Mouse (Mus musculus) layer of hippocampus, adult 2 months (tissue): Measurements from ENCODE around the gene Pitx1. TPM values are rescaled to one million over a fixed set of nuclear protein-coding genes. Genes with fewer than 3 reads are reported as not detected.
A peak's percentile ranks its signal among the peaks of the same experiment; 100 is the strongest.

Experiments
- DNase-seq, 2 experiments: peaks; one replicate each; pipeline ENCODE4 v3.0.0; 2022; ENCODE audit warnings: low spot score in 2 of 2
- H3K27ac ChIP-seq: fragments of 200-600 bp; 2 replicates; pipeline ENCODE4 v1.8.1; 2022
- H3K4me3 ChIP-seq: fragments of 200-600 bp; 2 replicates; pipeline ENCODE4 v1.8.1; 2022; ENCODE audit warnings: mild to moderate bottlenecking
- CTCF ChIP-seq: fragments of 200-600 bp; conservative IDR thresholded peaks from 2 replicates; pipeline ENCODE4 v1.8.1; 2022; ENCODE audit warnings: antibody characterized with exemption, mild to moderate bottlenecking, moderate library complexity
- total RNA-seq, 2 experiments: library from RNA; stranded (reverse); gene quantifications; 2 replicates each; pipeline ENCODE4 v1.2.3; 2021

The Pitx1 gene
- total RNA-seq, 2 experiments from 2014 or later = not detected

DNA sequence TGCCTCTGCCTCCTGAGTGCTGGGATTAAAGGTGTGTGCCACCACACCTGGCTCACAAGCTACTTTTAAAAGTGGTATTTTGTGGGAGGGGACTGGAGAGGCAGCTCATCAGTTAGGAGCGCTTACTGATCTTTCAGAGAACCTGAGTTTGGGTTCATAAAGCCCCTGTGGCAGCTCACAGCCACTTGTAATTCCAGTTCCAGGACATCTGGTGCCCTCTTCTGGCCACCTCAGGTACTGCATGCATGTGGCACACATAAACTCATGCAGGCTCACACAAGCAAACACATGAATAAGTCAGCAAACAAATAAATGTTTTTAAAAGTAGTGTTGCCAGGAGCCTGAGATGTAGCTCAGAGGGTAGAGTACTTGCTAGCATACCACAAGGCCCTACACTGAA lies 7.7 kb upstream of the Pitx1 start:
- Histone ChIP-seq H3K27ac (no peak overlapping the region), H3K4me3 (no peak overlapping the region)
- peak; percentile 66 for TF ChIP-seq CTCF
- DNase-seq = no peak

DNA sequence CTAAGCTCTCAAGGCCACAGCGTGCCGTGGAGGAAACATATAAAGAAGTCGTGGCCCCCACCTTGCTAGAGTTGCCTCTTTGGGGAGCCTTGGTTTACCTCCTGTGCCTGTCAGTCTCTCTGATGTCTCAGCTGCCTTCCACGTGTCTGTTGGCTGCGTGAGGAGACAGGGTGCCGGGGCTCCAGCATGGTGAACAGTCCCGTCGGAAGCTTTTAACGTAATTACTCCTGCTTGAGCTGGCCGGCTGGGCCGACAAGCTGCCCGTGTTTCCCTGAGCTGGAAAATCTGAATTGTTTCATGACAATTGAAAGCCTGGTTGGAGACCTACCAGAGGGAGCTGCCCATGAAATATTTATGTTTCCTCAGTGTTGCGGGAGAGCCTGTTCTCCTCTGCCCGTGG lies 4.2 kb upstream of the Pitx1 start:
- Histone ChIP-seq H3K4me3 (no peak overlapping the region), H3K27ac (no peak overlapping the region)
- no peak for DNase-seq
- no peak for TF ChIP-seq CTCF

- no peak for TF ChIP-seq CTCF
- no peak overlapping the region for H3K4me3 ChIP-seq
- DNase-seq = no peak
- H3K27ac ChIP-seq = no peak overlapping the region
Measured at GRCm38 (mm10) chr13:55836786-55837780, 1.1 kb upstream of the Pitx1 start.

DNA sequence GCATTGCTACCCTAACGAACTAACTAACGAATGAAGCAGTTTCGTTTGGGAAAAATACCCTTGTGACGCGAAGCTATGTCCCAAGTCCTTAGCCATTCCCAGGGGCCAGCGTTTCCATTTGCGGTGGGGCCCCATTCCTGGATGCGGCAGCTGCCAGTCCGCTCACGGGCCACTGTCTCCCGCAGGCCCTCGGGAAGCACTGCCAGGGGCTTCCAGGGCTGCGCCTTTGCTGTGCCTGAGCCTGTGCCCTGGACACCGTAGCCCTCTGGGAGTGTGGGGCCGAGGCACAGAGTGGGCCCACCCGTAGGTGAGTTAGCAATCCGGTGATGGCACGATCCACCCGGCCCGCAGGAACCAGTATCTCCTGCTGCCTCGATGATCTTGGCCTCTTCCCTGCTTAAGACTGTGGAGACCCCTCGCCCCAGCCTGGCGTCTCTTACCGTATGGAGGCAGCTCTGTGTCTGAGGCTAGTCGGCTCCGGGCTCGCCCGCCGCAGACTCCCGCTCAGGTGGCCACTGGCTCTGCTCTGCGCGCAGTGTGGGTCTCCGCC lies 369 bp downstream of the Pitx1 start:
- no peak for TF ChIP-seq CTCF
- Histone ChIP-seq H3K4me3 (no peak overlapping the region), H3K27ac (no peak overlapping the region)
- DNase-seq = no peak

GRCm38 (mm10) chr13:55834667-55835066 lies 1.3 kb downstream of the Pitx1 start:
- Histone ChIP-seq H3K27ac (no peak overlapping the region), H3K4me3 (no peak overlapping the region)
- no peak for DNase-seq
- no peak for TF ChIP-seq CTCF

DNA sequence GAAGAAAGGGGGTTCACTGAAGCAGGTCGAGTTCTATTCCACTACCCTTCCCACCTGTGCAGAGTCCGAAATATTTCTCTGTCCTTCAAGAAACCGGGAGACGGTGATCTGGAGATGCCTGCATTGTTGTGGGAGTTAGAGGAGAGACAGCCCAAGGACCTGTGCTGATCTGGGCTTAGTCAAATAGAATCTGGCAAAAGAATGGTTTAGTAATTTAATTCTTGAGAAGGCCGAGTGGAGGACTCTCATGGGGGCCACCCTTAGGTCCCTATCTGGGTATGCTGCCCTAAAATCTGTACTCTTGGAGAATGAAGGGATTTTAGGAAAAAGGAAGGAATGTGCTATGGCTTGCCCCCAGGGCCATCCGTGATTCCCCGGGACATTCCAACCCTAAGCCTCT lies 2.1 kb downstream of the Pitx1 start:
- Histone ChIP-seq H3K4me3 (no peak overlapping the region), H3K27ac (no peak overlapping the region)
- no peak for DNase-seq
- TF ChIP-seq CTCF = no peak

DNA sequence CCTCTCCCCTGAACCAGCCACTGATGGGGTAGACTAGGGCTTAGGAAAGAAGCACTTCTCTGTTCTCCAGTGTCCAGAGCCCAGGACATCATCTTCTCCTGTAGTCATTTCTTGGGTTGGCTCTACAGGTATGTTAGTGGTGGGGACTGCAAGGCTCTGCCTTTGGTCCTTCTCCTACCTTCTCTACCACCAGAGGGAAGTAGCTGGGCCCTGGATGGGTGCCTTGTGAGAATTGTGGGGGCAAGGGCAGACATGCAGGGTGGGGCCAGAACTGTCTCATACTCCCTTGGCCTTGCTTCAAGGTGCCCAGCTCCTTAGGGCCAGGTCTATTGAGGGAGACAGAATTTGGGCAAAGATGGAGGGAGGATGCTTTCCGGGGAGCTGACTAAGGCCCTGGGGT lies 3.4 kb downstream of the Pitx1 start:
- Histone ChIP-seq H3K27ac (no peak overlapping the region), H3K4me3 (no peak overlapping the region)
- TF ChIP-seq CTCF = 0 out of 2 replicates have a peak, but pooled peaks have one; percentile 20
- DNase-seq = no peak

DNA sequence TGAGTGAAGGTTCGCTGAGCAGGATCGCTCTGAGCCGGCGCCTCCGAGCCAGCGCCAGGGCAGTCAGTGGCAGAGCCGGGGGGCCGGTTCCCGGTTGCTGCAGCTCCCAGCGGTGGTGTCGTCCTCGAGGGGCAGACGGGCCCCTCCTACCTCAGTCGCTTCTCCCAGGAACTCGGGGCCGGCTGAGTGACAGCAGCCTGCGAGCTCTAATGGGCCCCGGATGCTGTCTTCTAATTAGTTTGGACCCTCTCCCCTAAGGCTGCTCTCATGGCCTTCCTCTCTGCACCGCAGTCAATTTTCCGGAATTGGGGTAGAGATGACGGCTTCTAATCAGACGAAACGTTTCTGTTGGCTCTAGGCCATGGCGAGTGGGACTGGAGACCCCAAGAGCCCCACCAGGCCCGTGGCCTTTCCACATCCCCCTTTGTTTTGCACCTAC lies 4.3 kb downstream of the Pitx1 start:
- Histone ChIP-seq H3K27ac (no peak overlapping the region), H3K4me3 (no peak overlapping the region)
- no peak for DNase-seq
- no peak for TF ChIP-seq CTCF

DNA sequence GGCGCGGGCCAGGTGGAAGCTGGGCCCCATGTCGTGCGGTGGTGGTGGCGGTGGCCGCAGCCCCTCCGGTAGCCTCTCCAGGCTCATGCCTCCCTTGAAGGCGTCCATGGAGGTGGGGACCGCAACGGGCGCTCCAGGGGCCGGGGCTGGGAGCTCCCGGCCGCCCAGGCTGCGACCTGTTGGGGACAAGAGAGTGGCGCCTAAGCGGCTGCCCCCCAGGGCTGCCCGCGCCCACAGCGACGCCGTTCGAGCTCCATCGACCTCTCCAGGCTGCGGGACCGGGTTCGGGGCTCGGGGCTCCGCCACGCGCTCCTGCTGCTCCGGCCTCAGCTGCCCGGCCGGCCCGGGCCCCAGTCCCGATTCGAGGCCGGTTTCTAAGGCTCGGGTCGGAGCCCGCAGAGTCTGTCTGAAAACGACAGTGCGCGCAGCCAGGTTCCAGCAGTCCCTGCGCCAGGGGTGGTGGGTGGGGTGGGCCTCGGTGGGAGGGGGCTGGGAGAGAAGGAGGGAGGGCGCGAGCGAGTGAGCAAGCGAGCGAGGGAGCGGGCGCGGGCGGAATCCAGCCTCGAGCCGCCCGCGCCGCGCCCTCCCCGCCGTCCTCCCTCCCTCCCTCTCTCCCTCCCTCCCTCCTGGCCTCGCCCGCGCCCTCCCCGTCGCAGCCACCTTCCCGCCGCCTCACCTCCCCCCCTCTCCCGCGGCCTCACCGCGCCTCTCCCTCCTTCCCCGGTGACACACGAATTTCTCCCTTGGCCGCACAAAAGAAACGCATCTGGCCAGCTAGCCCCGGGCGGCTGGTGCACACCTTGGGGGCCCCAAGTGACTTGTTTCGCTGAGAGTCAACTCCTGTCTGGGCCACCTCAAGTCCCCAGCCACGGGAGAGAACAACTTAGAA lies 4.9 kb downstream of the Pitx1 start:
- no peak overlapping the region for H3K4me3 ChIP-seq

GRCm38 (mm10) chr13:55830081-55830832 lies 5.7 kb downstream of the Pitx1 start:
- no peak for TF ChIP-seq CTCF
- Histone ChIP-seq H3K4me3 (no peak overlapping the region), H3K27ac (no peak overlapping the region)
- DNase-seq = no peak

More for the DNA sequence above, 4.9 kb downstream of the Pitx1 start:
- DNase-seq = no peak
- TF ChIP-seq CTCF = no peak
- no peak overlapping the region for H3K27ac ChIP-seq

DNA sequence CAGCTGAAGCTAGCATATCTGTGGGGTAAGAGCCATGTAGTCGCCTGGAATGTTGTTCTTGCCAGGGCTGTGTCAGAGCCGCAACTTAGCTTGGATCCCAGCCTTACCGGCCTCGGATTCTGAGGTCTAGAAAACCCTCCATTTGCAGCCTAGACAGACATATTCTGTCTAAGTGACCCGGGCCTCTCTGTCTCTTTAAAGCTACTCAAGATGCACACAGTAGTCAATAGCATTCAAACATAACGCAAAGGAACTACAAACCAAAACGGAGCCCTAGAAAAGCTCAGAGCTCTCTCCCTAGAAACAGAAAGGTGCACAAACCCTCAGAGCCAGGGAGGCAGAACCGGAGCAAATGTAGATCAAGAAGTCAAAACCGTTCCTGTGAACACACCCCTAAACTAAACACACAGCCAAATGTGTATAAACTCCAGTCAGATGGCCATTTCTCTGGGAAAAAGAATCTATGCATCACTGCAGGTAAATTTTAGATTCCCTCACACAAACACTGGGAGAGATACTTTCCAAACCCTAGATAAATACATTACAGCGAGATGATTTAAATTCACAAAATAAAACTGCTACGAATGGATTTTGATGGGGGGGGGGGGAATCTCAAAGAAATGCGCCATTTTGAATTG lies 6.9 kb downstream of the Pitx1 start:
- no peak for DNase-seq
- Histone ChIP-seq H3K4me3 (no peak overlapping the region), H3K27ac (no peak overlapping the region)
- TF ChIP-seq CTCF = no peak
